ENCODE assay signal across 7 mouse cellular contexts in the genomic region with DNA sequence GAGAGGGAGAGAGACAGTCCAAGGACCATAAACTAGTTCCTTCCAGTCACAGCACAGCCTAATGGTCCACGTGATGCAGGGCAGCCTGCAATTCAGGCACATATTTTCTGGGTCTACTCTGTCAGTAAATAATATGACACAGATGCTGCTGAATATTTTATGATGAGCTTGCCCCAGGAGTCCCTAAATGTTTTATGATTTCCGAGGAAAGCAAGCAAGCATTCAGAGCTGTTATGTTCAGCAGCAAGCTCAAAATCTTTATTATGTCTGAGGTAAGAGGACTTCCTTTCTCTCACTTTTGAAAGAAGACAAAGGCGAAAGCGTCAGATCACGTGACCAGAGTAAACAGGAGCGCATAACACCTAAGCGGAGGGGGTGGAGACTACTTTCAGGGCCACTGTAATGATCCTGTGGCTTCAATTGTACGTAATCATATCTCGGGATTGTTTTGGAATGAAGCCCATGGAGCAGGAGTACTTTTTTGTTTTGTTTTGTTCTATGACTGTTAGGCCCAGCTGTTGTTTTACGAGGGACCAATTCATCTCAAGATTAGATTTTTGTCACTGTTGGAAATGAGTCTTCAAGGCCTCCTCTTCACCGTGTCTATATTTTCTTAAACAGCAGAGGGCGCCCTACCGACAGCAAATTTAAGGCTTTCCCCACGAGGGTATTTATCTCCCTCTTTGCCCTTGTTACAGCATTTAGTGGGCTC.
A peak's percentile ranks its signal among the peaks of the same experiment; 100 is the strongest.
DNase-seq lines count a peak whose midpoint lies in the region; ATAC-seq and TF ChIP-seq lines count a peak whose summit lies in the region.

No protein-coding gene starts in this region.

- no peaks in the 10 kb centered on the region for H3K9me3 ChIP-seq in embryonic facial prominence, embryonic 10.5 days
- no peaks in the 10 kb centered on the region for H3K9me3 ChIP-seq in hindbrain, embryonic 11.5 days (ENCODE audit: control insufficient read depth, low read length)

- no peak overlapping the region for H3K27ac ChIP-seq in embryonic facial prominence, embryonic 10.5 days (replicated peaks)
- H3K27ac ChIP-seq in hindbrain, embryonic 11.5 days (ENCODE audit: low read depth, low read length) = peak overlapping the region; percentile 30; the same call in 1 of the 2 replicates

- no peak overlapping the region for H3K9ac ChIP-seq in hindbrain, embryonic 11.5 days (ENCODE audit: low read depth, low read length)

- peak; percentile 82 for ATAC-seq in hindbrain, embryonic 11.5 days (ENCODE audit: low FRiP score)

- peak; percentile 58 for DNase-seq in NIH3T3 (ENCODE audit: low read depth)
- DNase-seq in embryonic facial prominence, embryonic 10.5 days (ENCODE audit: low spot score) = peak; percentile 34
- DNase-seq in hindbrain, embryonic 11.5 days (ENCODE audit: low spot score) = peak; percentile 73
- peak; percentile 28 to 84 for DNase-seq in layer of hippocampus, adult 18-20 months (ENCODE audit: low spot score in 2 of 2)
- peak; percentile 45 for DNase-seq in lung, postnatal 14 days
- DNase-seq in right cerebral cortex, postnatal 4 days = peak; percentile 56

- H3K79me3 ChIP-seq in C2C12 (ENCODE audit: low read depth) = no peaks in the 10 kb centered on the region

- H3K79me2 ChIP-seq in C2C12 (ENCODE audit: control insufficient read depth, insufficient read depth) = no peaks in the 10 kb centered on the region

- WGBS in embryonic facial prominence, embryonic 10.5 days = 46% methylated on average over 14 of the region's 14 CpGs
- 46% methylated on average over 14 of the region's 14 CpGs for WGBS in hindbrain, embryonic 11.5 days

- no peaks in the 10 kb centered on the region for H3K36me3 ChIP-seq in C2C12 (ENCODE audit: control insufficient read depth, insufficient read depth)
- H3K36me3 ChIP-seq in embryonic facial prominence, embryonic 10.5 days (replicated peaks) = no peaks in the 10 kb centered on the region
- H3K36me3 ChIP-seq in hindbrain, embryonic 11.5 days (ENCODE audit: control insufficient read depth, insufficient read depth, low read length) = no peaks in the 10 kb centered on the region

- no peak for TF ChIP-seq CTCF in C2C12 (IDR thresholded peaks at IDR 0.05; ENCODE audit: control insufficient read depth, insufficient read depth, insufficient read length)

- H3K4me1 ChIP-seq in embryonic facial prominence, embryonic 10.5 days = no peaks in the 10 kb centered on the region
- H3K4me1 ChIP-seq in hindbrain, embryonic 11.5 days (replicated peaks; ENCODE audit: control insufficient read depth, insufficient read depth, low read length) = no peaks in the 10 kb centered on the region

- H3K27me3 ChIP-seq in C2C12 (ENCODE audit: control insufficient read depth, insufficient read depth, insufficient read length) = no peaks in the 10 kb centered on the region
- no peaks in the 10 kb centered on the region for H3K27me3 ChIP-seq in embryonic facial prominence, embryonic 10.5 days (replicated peaks; ENCODE audit: low read depth, poor library complexity, severe bottlenecking)
- no peaks in the 10 kb centered on the region for H3K27me3 ChIP-seq in hindbrain, embryonic 11.5 days (ENCODE audit: control insufficient read depth, insufficient read depth, low read length)

- H3K4me2 ChIP-seq in hindbrain, embryonic 11.5 days (replicated peaks; ENCODE audit: low read depth, low read length) = no peak overlapping the region

- no peak overlapping the region for H3K4me3 ChIP-seq in C2C12 (ENCODE audit: insufficient read depth, poor library complexity, severe bottlenecking)
- H3K4me3 ChIP-seq in embryonic facial prominence, embryonic 10.5 days = no peak overlapping the region
- H3K4me3 ChIP-seq in hindbrain, embryonic 11.5 days (ENCODE audit: low read depth, low read length) = no peak overlapping the region

- no peak overlapping the region for H3ac ChIP-seq in C2C12 (ENCODE audit: control insufficient read depth, insufficient read length, low read depth)

TF ChIP-seq in C2C12, 6 proteins besides CTCF, POLR2A, EP300 and RAD21:
- TF ChIP-seq USF1 (IDR thresholded peaks at IDR 0.05; ENCODE audit: low read depth) = peak; percentile 35
- no peak for TF ChIP-seq CEBPB (IDR thresholded peaks at IDR 0.05; ENCODE audit: low read depth)
